Mouse (Mus musculus) ovary, adult 18-20 months (tissue): ENCODE results near the gene Gm11020.
"Not testable (repeated sequence)": the region's sequence is repeated elsewhere in the genome, so short reads cannot be mapped to it uniquely, and the experiment has no call there.

ENCODE experiments used
- DNase-seq: peaks from one replicate; pipeline ENCODE4 v3.0.0; 2022; ENCODE audit warnings: low spot score, mixed read lengths

Gm11020 gene

GRCm38 (mm10) chr8:104321267-104321666, at the start of gene Gm11020:
Gene Gm11020, plus strand, starts transcription at chr8:104321567.
- DNase-seq: not testable (repeated sequence)

- DNase-seq: not testable (repeated sequence)
These were observed 28.3 kb upstream of the Gm11020 start, which contains the start of gene Cmtm2a for GRCm38 (mm10) chr8:104293081-104293480. Gene Cmtm2a, minus strand, starts transcription at chr8:104293181.

GRCm38 (mm10) chr8:104294396-104294795, 27.0 kb upstream of the Gm11020 start:
- DNase-seq: no peak

- not testable (repeated sequence) for DNase-seq
These were observed 19.8 kb upstream of the Gm11020 start for GRCm38 (mm10) chr8:104301577-104301976.

GRCm38 (mm10) chr8:104302536-104302935, 18.8 kb upstream of the Gm11020 start:
- peak; percentile 74 for DNase-seq

GRCm38 (mm10) chr8:104304962-104305361, 16.4 kb upstream of the Gm11020 start:
- DNase-seq: no peak

- not testable (repeated sequence) for DNase-seq
These were observed 13.0 kb upstream of the Gm11020 start for GRCm38 (mm10) chr8:104308341-104308740.

GRCm38 (mm10) chr8:104309441-104310155, 11.8 kb upstream of the Gm11020 start, which contains the start of the genes Gm45711 and Cmtm1:
Gene Gm45711, minus strand, starts transcription at chr8:104310081.
Gene Cmtm1, minus strand, starts transcription at chr8:104310145.
- peak; percentile 60 for DNase-seq

GRCm38 (mm10) chr8:104312023-104312422, 9.3 kb upstream of the Gm11020 start:
- not testable (repeated sequence) for DNase-seq

- DNase-seq: no peak
These were observed 8.1 kb upstream of the Gm11020 start for GRCm38 (mm10) chr8:104313311-104313710.

- not testable (repeated sequence) for DNase-seq
These were observed 563 bp downstream of the Gm11020 start, which contains the start of gene Cmtm2b for GRCm38 (mm10) chr8:104321930-104322329. Gene Cmtm2b, plus strand, starts transcription at chr8:104322230.

- no peak for DNase-seq
These were observed 11.6 kb downstream of the Gm11020 start for GRCm38 (mm10) chr8:104332665-104333631.

GRCm38 (mm10) chr8:104333786-104334185, 12.4 kb downstream of the Gm11020 start:
- DNase-seq: no peak

- DNase-seq: no peak
These were observed 12.8 kb downstream of the Gm11020 start for GRCm38 (mm10) chr8:104334196-104334595.

GRCm38 (mm10) chr8:104336806-104337205, 15.4 kb downstream of the Gm11020 start:
- DNase-seq: no peak

GRCm38 (mm10) chr8:104337890-104338289, 16.5 kb downstream of the Gm11020 start:
- DNase-seq: no peak

GRCm38 (mm10) chr8:104339229-104339982, 18.0 kb downstream of the Gm11020 start, which contains the start of gene Cmtm3:
Gene Cmtm3, plus strand, starts transcription at chr8:104339410.
- no peak for DNase-seq

GRCm38 (mm10) chr8:104339983-104340232, 18.5 kb downstream of the Gm11020 start:
- DNase-seq: no peak

GRCm38 (mm10) chr8:104340233-104341105, 19.1 kb downstream of the Gm11020 start:
- peak; percentile 85 for DNase-seq

GRCm38 (mm10) chr8:104341106-104341561, 19.8 kb downstream of the Gm11020 start:
- peak; percentile 74 for DNase-seq

- DNase-seq: no peak
These were observed 20.3 kb downstream of the Gm11020 start for GRCm38 (mm10) chr8:104341678-104342077.
